Mouse (Mus musculus) embryonic facial prominence, embryonic 15.5 days (tissue): ENCODE data around the gene Cdkal1. TPM values are rescaled to one million over a fixed set of nuclear protein-coding genes. Genes with fewer than 3 reads are reported as not detected.
A peak's percentile ranks its signal among the peaks of the same experiment; 100 is the strongest.

Experiments used
- ATAC-seq: fragments of 200-750 bp; cut with Nextera tagmentation; 2 replicates; pipeline ENCODE4 v1.8.0; 2017; ENCODE audit warnings: low read depth, moderate TSS enrichment; ENCODE audit not compliant: insufficient number of reproducible peaks, low FRiP score, low TSS enrichment
- H3K27ac ChIP-seq: fragments of 300-500 bp; sonication (generic); replicated peaks from 2 replicates; pipeline ENCODE4 v1.5.1; 2015; ENCODE audit warnings: mild to moderate bottlenecking, inconsistent platforms
- H3K27me3 ChIP-seq: fragments of 300-500 bp; sonication (generic); 2 replicates; pipeline ENCODE4 v1.6.1; 2015; ENCODE audit warnings: inconsistent platforms
- H3K36me3 ChIP-seq: fragments of 300-500 bp; sonication (generic); 2 replicates; pipeline ENCODE4 v1.6.1; 2015; ENCODE audit warnings: mild to moderate bottlenecking, inconsistent platforms
- H3K4me1 ChIP-seq: fragments of 300-500 bp; sonication (generic); 2 replicates; pipeline ENCODE4 v1.6.1; 2015; ENCODE audit warnings: inconsistent platforms
- H3K4me2 ChIP-seq: fragments of 300-500 bp; sonication (generic); replicated peaks from 2 replicates; pipeline ENCODE4 v1.6.1; 2015; ENCODE audit warnings: mild to moderate bottlenecking, inconsistent platforms
- H3K4me3 ChIP-seq: fragments of 300-500 bp; sonication (generic); replicated peaks from 2 replicates; pipeline ENCODE4 v1.5.1; 2015; ENCODE audit warnings: mild to moderate bottlenecking, inconsistent platforms
- H3K9ac ChIP-seq: fragments of 300-500 bp; sonication (generic); 2 replicates; pipeline ENCODE4 v1.6.1; 2015; ENCODE audit warnings: inconsistent platforms
- H3K9me3 ChIP-seq: fragments of 300-500 bp; sonication (generic); replicated peaks from 2 replicates; pipeline ENCODE4 v1.6.1; 2016; ENCODE audit warnings: inconsistent platforms
- WGBS: fragments of 180-500 bp; shearing (Covaris S2); methylation state at CpG from one replicate; pipeline ENCODE4 v1.1.7; 2015; 5-methylcytosine and 5-hydroxymethylcytosine counted together
- polyA plus RNA-seq: library from polyadenylated mRNA; unstranded; fragments of >200 nt; fragmentation: Nextera tagmentation; extraction: Ambion mirVana; gene quantifications from 2 replicates; pipeline ENCODE4 v1.2.1, GENCODE M21; 2015

The Cdkal1 gene
- polyA plus RNA-seq, 1 experiment from 2014 or later = 31.2 TPM

GRCm38 (mm10) chr13:29549761-29550160, 305.7 kb downstream of the Cdkal1 start:
- Histone ChIP-seq H3K9me3 (no peaks in the 10 kb centered on the region), H3K36me3 (no peaks in the 10 kb centered on the region), H3K27me3 (no peaks in the 10 kb centered on the region), H3K4me2 (no peak overlapping the region), H3K4me3 (no peak overlapping the region), H3K9ac (no peak overlapping the region), H3K4me1 (0 out of 2 replicates have a peak, but pooled peaks cover 9% of the 10 kb centered on the region), H3K27ac (peak overlapping the region; percentile 65; the same call in 1 of the 2 replicates)
- 53% methylated on average over 2 of the region's 2 CpGs for WGBS
- no peak for ATAC-seq

- WGBS = 44% methylated on average over 1 of the region's 1 CpGs
- no peak overlapping the region for H3K4me3 ChIP-seq
- no peak overlapping the region for H3K9ac ChIP-seq
These were observed 317.6 kb downstream of the Cdkal1 start for GRCm38 (mm10) chr13:29537906-29538305.

GRCm38 (mm10) chr13:29533586-29533985, 321.9 kb downstream of the Cdkal1 start:
- Histone ChIP-seq H3K27ac (no peak overlapping the region), H3K9me3 (no peaks in the 10 kb centered on the region), H3K4me1 (0 out of 2 replicates have a peak, but pooled peaks cover 2% of the 10 kb centered on the region), H3K27me3 (no peaks in the 10 kb centered on the region), H3K9ac (no peak overlapping the region), H3K4me3 (no peak overlapping the region), H3K4me2 (no peak overlapping the region), H3K36me3 (no peaks in the 10 kb centered on the region)
- 60% methylated on average over 5 of the region's 5 CpGs for WGBS
- no peak for ATAC-seq

More at GRCm38 (mm10) chr13:29537906-29538305, 317.6 kb downstream of the Cdkal1 start:
- no peak overlapping the region for H3K4me2 ChIP-seq
- H3K27me3 ChIP-seq = no peaks in the 10 kb centered on the region
- no peak for ATAC-seq
- no peaks in the 10 kb centered on the region for H3K9me3 ChIP-seq
- no peaks in the 10 kb centered on the region for H3K36me3 ChIP-seq
- no peak overlapping the region for H3K27ac ChIP-seq
- 0 out of 2 replicates have a peak, but pooled peaks cover 2% of the 10 kb centered on the region for H3K4me1 ChIP-seq

GRCm38 (mm10) chr13:29528344-29528743, 327.1 kb downstream of the Cdkal1 start:
- Histone ChIP-seq H3K4me2 (no peak overlapping the region), H3K36me3 (no peaks in the 10 kb centered on the region), H3K27me3 (no peaks in the 10 kb centered on the region), H3K9me3 (no peaks in the 10 kb centered on the region), H3K4me1 (no peaks in the 10 kb centered on the region), H3K27ac (no peak overlapping the region), H3K4me3 (no peak overlapping the region), H3K9ac (no peak overlapping the region)
- no peak for ATAC-seq
- 90% methylated on average over 5 of the region's 5 CpGs for WGBS

- ATAC-seq = no peak
- Histone ChIP-seq H3K9me3 (no peaks in the 10 kb centered on the region), H3K4me2 (no peak overlapping the region), H3K27ac (no peak overlapping the region), H3K27me3 (no peaks in the 10 kb centered on the region), H3K9ac (no peak overlapping the region), H3K4me1 (no peaks in the 10 kb centered on the region), H3K4me3 (no peak overlapping the region), H3K36me3 (no peaks in the 10 kb centered on the region)
- 67% methylated on average over 4 of the region's 4 CpGs for WGBS
These were observed 334.2 kb downstream of the Cdkal1 start for GRCm38 (mm10) chr13:29521321-29521720.

- WGBS = 82% methylated on average over 1 of the region's 1 CpGs
- ATAC-seq = no peak
- no peaks in the 10 kb centered on the region for H3K4me1 ChIP-seq
These were observed 341.4 kb downstream of the Cdkal1 start for GRCm38 (mm10) chr13:29514071-29514470.

GRCm38 (mm10) chr13:29504861-29505568, 350.5 kb downstream of the Cdkal1 start:
- Histone ChIP-seq H3K27ac (no peak overlapping the region), H3K4me3 (no peak overlapping the region), H3K9ac (no peak overlapping the region), H3K4me2 (no peak overlapping the region), H3K4me1 (no peaks in the 10 kb centered on the region), H3K27me3 (no peaks in the 10 kb centered on the region), H3K9me3 (no peaks in the 10 kb centered on the region), H3K36me3 (no peaks in the 10 kb centered on the region)
- 0 out of 2 replicates have a peak, but pooled peaks have one; percentile 29 for ATAC-seq
- 66% methylated on average over 4 of the region's 4 CpGs for WGBS

More at GRCm38 (mm10) chr13:29514071-29514470, 341.4 kb downstream of the Cdkal1 start:
- Histone ChIP-seq H3K27me3 (no peaks in the 10 kb centered on the region), H3K9me3 (no peaks in the 10 kb centered on the region), H3K27ac (no peak overlapping the region), H3K36me3 (no peaks in the 10 kb centered on the region), H3K9ac (no peak overlapping the region), H3K4me3 (no peak overlapping the region), H3K4me2 (no peak overlapping the region)

GRCm38 (mm10) chr13:29503147-29504044, 352.1 kb downstream of the Cdkal1 start:
- H3K9ac ChIP-seq = no peak overlapping the region
- H3K4me3 ChIP-seq = no peak overlapping the region
- WGBS = 51% methylated on average over 6 of the region's 6 CpGs
- H3K4me1 ChIP-seq = no peaks in the 10 kb centered on the region
- no peaks in the 10 kb centered on the region for H3K9me3 ChIP-seq
- no peak for ATAC-seq
- 0 out of 2 replicates have a peak overlapping the region, but pooled peaks have one; percentile 17 for H3K27ac ChIP-seq
- H3K36me3 ChIP-seq = no peaks in the 10 kb centered on the region
- H3K27me3 ChIP-seq = no peaks in the 10 kb centered on the region
- H3K4me2 ChIP-seq = no peak overlapping the region

GRCm38 (mm10) chr13:29502481-29503146, 352.9 kb downstream of the Cdkal1 start:
- no peaks in the 10 kb centered on the region for H3K36me3 ChIP-seq
- H3K9ac ChIP-seq = no peak overlapping the region
- H3K9me3 ChIP-seq = no peaks in the 10 kb centered on the region
- WGBS = 60% methylated on average over 5 of the region's 5 CpGs
- no peaks in the 10 kb centered on the region for H3K27me3 ChIP-seq
- H3K27ac ChIP-seq = no peak overlapping the region
- no peak overlapping the region for H3K4me2 ChIP-seq
- ATAC-seq = no peak
- H3K4me1 ChIP-seq = no peaks in the 10 kb centered on the region
- H3K4me3 ChIP-seq = no peak overlapping the region

- 73% methylated on average over 2 of the region's 2 CpGs for WGBS
- Histone ChIP-seq H3K27me3 (no peaks in the 10 kb centered on the region), H3K9me3 (no peaks in the 10 kb centered on the region)
These were observed 354.3 kb downstream of the Cdkal1 start for GRCm38 (mm10) chr13:29501173-29501572.

GRCm38 (mm10) chr13:29499750-29500149, 355.7 kb downstream of the Cdkal1 start:
- 84% methylated on average over 2 of the region's 2 CpGs for WGBS
- Histone ChIP-seq H3K27me3 (no peaks in the 10 kb centered on the region), H3K4me2 (no peak overlapping the region), H3K9me3 (no peaks in the 10 kb centered on the region), H3K4me1 (no peaks in the 10 kb centered on the region), H3K9ac (no peak overlapping the region), H3K36me3 (no peaks in the 10 kb centered on the region), H3K4me3 (no peak overlapping the region), H3K27ac (no peak overlapping the region)
- no peak for ATAC-seq

More at GRCm38 (mm10) chr13:29501173-29501572, 354.3 kb downstream of the Cdkal1 start:
- H3K36me3 ChIP-seq = no peaks in the 10 kb centered on the region
- H3K4me3 ChIP-seq = no peak overlapping the region
- no peak overlapping the region for H3K27ac ChIP-seq
- ATAC-seq = no peak
- H3K9ac ChIP-seq = no peak overlapping the region
- no peak overlapping the region for H3K4me2 ChIP-seq
- no peaks in the 10 kb centered on the region for H3K4me1 ChIP-seq
